Mouse (Mus musculus) forebrain, embryonic 11.5 days (tissue): ENCODE measurements around the gene Col4a3bp. TPM values are rescaled to one million over a fixed set of nuclear protein-coding genes. Genes with fewer than 3 reads are reported as not detected.

Experiments
- ATAC-seq: fragments of 200-750 bp; cut with Nextera tagmentation; replicated peaks from 2 replicates; pipeline ENCODE4 v1.8.0; 2017; ENCODE audit warnings: moderate TSS enrichment; ENCODE audit not compliant: low FRiP score
- DNase-seq: peaks from one replicate; pipeline ENCODE4 v3.0.0-alpha.2; 2017; ENCODE audit warnings: low spot score
- H3K27ac ChIP-seq: fragments of 300-500 bp; sonication (generic); 2 replicates; pipeline ENCODE4 v1.5.1; 2014; ENCODE audit warnings: low read depth, low read length
- H3K27me3 ChIP-seq: fragments of 300-500 bp; sonication (generic); 2 replicates; pipeline ENCODE4 v1.6.1; 2014; ENCODE audit warnings: mild to moderate bottlenecking, low read length, mixed read lengths; ENCODE audit not compliant: control insufficient read depth, insufficient read depth
- H3K36me3 ChIP-seq: fragments of 300-500 bp; sonication (generic); 2 replicates; pipeline ENCODE4 v1.6.1; 2014; ENCODE audit warnings: mild to moderate bottlenecking, low read length, moderate library complexity, mixed read lengths; ENCODE audit not compliant: control insufficient read depth, insufficient read depth
- H3K4me1 ChIP-seq: fragments of 300-500 bp; sonication (generic); replicated peaks from 2 replicates; pipeline ENCODE4 v1.6.1; 2014; ENCODE audit warnings: low read length, mixed read lengths; ENCODE audit not compliant: control insufficient read depth, insufficient read depth
- H3K4me2 ChIP-seq: fragments of 300-500 bp; sonication (generic); 2 replicates; pipeline ENCODE4 v1.6.1; 2014; ENCODE audit warnings: low read depth, mild to moderate bottlenecking, low read length, moderate library complexity, mixed read lengths; ENCODE audit not compliant: severe bottlenecking
- H3K4me3 ChIP-seq: fragments of 300-500 bp; sonication (generic); 2 replicates; pipeline ENCODE4 v1.5.1; 2014; ENCODE audit warnings: low read depth, low read length
- H3K9ac ChIP-seq: fragments of 300-500 bp; sonication (generic); 2 replicates; pipeline ENCODE4 v1.6.1; 2014; ENCODE audit warnings: low read length
- H3K9me3 ChIP-seq: fragments of 300-500 bp; sonication (generic); 2 replicates; pipeline ENCODE4 v1.6.1; 2016; ENCODE audit warnings: low read length, mixed read lengths; ENCODE audit not compliant: control insufficient read depth
- WGBS: fragments of 180-500 bp; shearing (Covaris S2); extraction: QIAGEN DNeasy Blood & Tissue Kit; methylation state at CpG from one replicate; pipeline ENCODE4 v1.1.7; 2014; 5-methylcytosine and 5-hydroxymethylcytosine counted together
- polyA plus RNA-seq: library from polyadenylated mRNA; unstranded; fragments of >200 nt; fragmentation: Nextera tagmentation; extraction: Ambion mirVana; gene quantifications from 2 replicates; pipeline ENCODE4 v1.2.1, GENCODE M21; 2014

The Col4a3bp gene
- polyA plus RNA-seq, 1 experiment from 2014 or later: 8.0 TPM

GRCm38 (mm10) chr13:96514154-96514942, 28.1 kb upstream of the Col4a3bp start:
- ATAC-seq (no peak), DNase-seq (no peak)

DNA sequence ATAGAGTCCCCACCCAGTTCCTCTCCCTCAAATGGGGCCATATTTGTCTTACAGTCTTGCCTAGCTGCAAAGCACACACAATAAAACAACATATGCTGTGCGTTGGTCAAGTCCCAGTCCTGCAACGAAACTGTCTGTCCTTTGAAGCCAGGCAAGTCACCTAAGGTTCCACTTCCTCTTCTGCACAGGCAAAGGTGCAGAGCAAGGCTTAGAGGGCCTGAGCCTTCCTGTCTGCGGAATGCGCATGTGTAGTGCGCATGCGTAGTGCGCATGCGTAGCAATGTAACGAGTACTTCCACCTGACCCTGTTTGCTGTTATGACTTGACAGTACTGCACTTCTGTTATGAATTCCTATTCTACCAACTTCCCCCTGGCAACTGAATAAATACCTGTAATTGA, 26.2 kb upstream of the Col4a3bp start:
- no peak overlapping the region for H3K4me2 ChIP-seq
- H3K4me1 ChIP-seq: no peaks in the 10 kb centered on the region
- H3K27me3 ChIP-seq: no peaks in the 10 kb centered on the region
- no peaks in the 10 kb centered on the region for H3K9me3 ChIP-seq
- no peak overlapping the region for H3K9ac ChIP-seq
- DNase-seq: no peak
- H3K4me3 ChIP-seq: no peak overlapping the region
- no peak overlapping the region for H3K27ac ChIP-seq
- ATAC-seq: no peak
- H3K36me3 ChIP-seq: no peaks in the 10 kb centered on the region
- WGBS: 97% methylated on average over 9 of the region's 9 CpGs

More at GRCm38 (mm10) chr13:96514154-96514942, 28.1 kb upstream of the Col4a3bp start:
- no peaks in the 10 kb centered on the region for H3K27me3 ChIP-seq
- H3K4me1 ChIP-seq: no peaks in the 10 kb centered on the region
- 88% methylated on average over 5 of the region's 5 CpGs for WGBS
- no peak overlapping the region for H3K9ac ChIP-seq
- no peak overlapping the region for H3K27ac ChIP-seq
- no peak overlapping the region for H3K4me2 ChIP-seq
- no peaks in the 10 kb centered on the region for H3K9me3 ChIP-seq
- no peaks in the 10 kb centered on the region for H3K36me3 ChIP-seq
- H3K4me3 ChIP-seq: no peak overlapping the region

- Histone ChIP-seq H3K9me3 (no peaks in the 10 kb centered on the region), H3K36me3 (no peaks in the 10 kb centered on the region), H3K4me2 (no peak overlapping the region), H3K9ac (no peak overlapping the region), H3K27me3 (no peaks in the 10 kb centered on the region), H3K27ac (no peak overlapping the region), H3K4me3 (no peak overlapping the region), H3K4me1 (no peaks in the 10 kb centered on the region)
- 95% methylated on average over 2 of the region's 2 CpGs for WGBS
- ATAC-seq (no peak), DNase-seq (no peak)
Measured at GRCm38 (mm10) chr13:96517335-96517734, 25.1 kb upstream of the Col4a3bp start.

- H3K9me3 ChIP-seq: no peaks in the 10 kb centered on the region
- no peak for DNase-seq
- WGBS: 88% methylated on average over 3 of the region's 3 CpGs
- ATAC-seq: no peak
- no peak overlapping the region for H3K4me3 ChIP-seq
- no peak overlapping the region for H3K27ac ChIP-seq
- no peaks in the 10 kb centered on the region for H3K4me1 ChIP-seq
- H3K36me3 ChIP-seq: no peaks in the 10 kb centered on the region
- H3K27me3 ChIP-seq: no peaks in the 10 kb centered on the region
- no peak overlapping the region for H3K4me2 ChIP-seq
- H3K9ac ChIP-seq: no peak overlapping the region
Measured at GRCm38 (mm10) chr13:96521294-96521693, 21.1 kb upstream of the Col4a3bp start.

DNA sequence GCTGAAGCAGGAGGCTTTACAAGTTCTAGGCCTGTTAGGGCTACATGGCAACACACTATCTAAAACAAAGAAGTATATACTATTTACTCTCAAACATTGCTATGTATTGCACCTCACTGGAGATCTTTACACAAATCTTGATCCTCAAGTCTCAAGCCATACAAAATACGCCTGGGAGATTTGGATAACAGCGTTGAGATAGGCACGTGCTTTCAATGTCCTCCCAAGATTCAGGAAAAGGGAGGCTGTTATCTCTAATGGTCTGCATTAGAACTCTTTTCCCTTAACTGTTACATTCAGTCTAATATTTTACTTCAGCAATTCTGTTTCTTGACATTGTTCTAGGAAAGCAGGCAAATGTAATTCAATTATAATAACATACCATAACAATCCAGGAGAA, 15.4 kb upstream of the Col4a3bp start:
- Histone ChIP-seq H3K4me1 (no peaks in the 10 kb centered on the region), H3K4me2 (no peak overlapping the region), H3K36me3 (no peaks in the 10 kb centered on the region), H3K9me3 (no peaks in the 10 kb centered on the region), H3K27me3 (no peaks in the 10 kb centered on the region), H3K4me3 (no peak overlapping the region), H3K27ac (no peak overlapping the region), H3K9ac (no peak overlapping the region)
- DNase-seq (no peak), ATAC-seq (no peak)
- 87% methylated on average over 3 of the region's 3 CpGs for WGBS

GRCm38 (mm10) chr13:96527856-96528255, 14.6 kb upstream of the Col4a3bp start:
- Histone ChIP-seq H3K4me2 (no peak overlapping the region), H3K9me3 (no peaks in the 10 kb centered on the region), H3K36me3 (no peaks in the 10 kb centered on the region), H3K27me3 (no peaks in the 10 kb centered on the region), H3K27ac (no peak overlapping the region), H3K4me3 (no peak overlapping the region), H3K4me1 (no peaks in the 10 kb centered on the region), H3K9ac (no peak overlapping the region)
- ATAC-seq: no peak
- WGBS: 92% methylated on average over 11 of the region's 11 CpGs
- no peak for DNase-seq

- no peak overlapping the region for H3K4me2 ChIP-seq
- no peak overlapping the region for H3K27ac ChIP-seq
- ATAC-seq (no peak), DNase-seq (no peak)
- H3K27me3 ChIP-seq: no peaks in the 10 kb centered on the region
- H3K4me3 ChIP-seq: no peak overlapping the region
- H3K9ac ChIP-seq: no peak overlapping the region
- no peaks in the 10 kb centered on the region for H3K9me3 ChIP-seq
- WGBS: 76% methylated on average over 3 of the region's 3 CpGs
- H3K36me3 ChIP-seq: no peaks in the 10 kb centered on the region
- no peaks in the 10 kb centered on the region for H3K4me1 ChIP-seq
Measured at GRCm38 (mm10) chr13:96528776-96529175, 13.6 kb upstream of the Col4a3bp start.

DNA sequence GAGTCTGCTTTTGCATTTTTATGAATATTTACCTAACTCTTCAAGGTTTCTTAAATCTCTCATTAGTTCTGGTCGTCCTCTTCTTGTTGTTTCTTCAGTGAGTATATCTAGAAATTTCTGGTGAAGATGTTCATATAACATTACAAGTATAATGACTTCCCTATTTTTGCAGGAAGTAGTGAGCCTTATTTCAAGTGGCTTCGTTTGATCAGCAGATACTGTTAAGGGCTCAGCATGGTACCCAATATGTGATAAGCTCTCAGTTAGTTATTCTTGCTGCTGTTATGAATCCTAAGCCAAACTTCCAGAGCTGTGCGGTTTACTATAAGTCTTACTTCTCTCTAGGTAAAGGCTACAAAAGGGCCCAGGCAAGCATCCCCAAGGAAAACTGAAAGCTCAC, 12.9 kb upstream of the Col4a3bp start:
- Histone ChIP-seq H3K27ac (no peak overlapping the region), H3K4me1 (no peaks in the 10 kb centered on the region), H3K9ac (no peak overlapping the region), H3K27me3 (no peaks in the 10 kb centered on the region), H3K4me2 (no peak overlapping the region), H3K36me3 (no peaks in the 10 kb centered on the region), H3K4me3 (no peak overlapping the region), H3K9me3 (no peaks in the 10 kb centered on the region)
- ATAC-seq: no peak
- no peak for DNase-seq
- WGBS: 91% methylated on average over 3 of the region's 3 CpGs

DNA sequence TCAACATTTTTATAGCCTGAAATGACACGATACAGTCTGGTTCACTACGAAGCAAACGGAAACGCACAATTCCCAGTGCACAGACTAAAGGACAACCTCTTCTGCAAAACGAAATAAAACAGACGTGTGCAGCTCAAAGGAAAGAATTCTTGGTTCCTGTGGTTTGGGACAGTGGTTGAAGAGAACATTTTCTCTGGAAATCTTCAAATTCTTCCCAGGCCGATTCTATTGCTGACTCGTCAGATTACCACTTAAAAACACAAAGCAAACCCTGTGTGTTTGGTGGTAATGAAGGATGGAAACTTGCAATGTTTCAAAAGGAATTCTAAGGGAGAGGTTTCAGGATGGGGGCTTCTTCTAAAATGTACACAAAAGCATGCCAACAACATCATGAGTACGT, 12.4 kb upstream of the Col4a3bp start:
- no peaks in the 10 kb centered on the region for H3K4me1 ChIP-seq
- ATAC-seq (no peak), DNase-seq (no peak)
- no peak overlapping the region for H3K4me3 ChIP-seq
- H3K4me2 ChIP-seq: no peak overlapping the region
- 93% methylated on average over 9 of the region's 9 CpGs for WGBS
- no peaks in the 10 kb centered on the region for H3K36me3 ChIP-seq
- H3K27ac ChIP-seq: no peak overlapping the region
- H3K9ac ChIP-seq: no peak overlapping the region
- no peaks in the 10 kb centered on the region for H3K9me3 ChIP-seq
- no peaks in the 10 kb centered on the region for H3K27me3 ChIP-seq
